Mouse (Mus musculus): ENCODE results near the gene Gm10128. TPM values are rescaled to one million over a fixed set of nuclear protein-coding genes. Genes with fewer than 3 reads are reported as not detected.
"Not testable (repeated sequence)": the region's sequence is repeated elsewhere in the genome, so short reads cannot be mapped to it uniquely, and the experiment has no call there.

Gene Gm10128
- total RNA-seq (2017), result not detected in 2 replicates

DNA sequence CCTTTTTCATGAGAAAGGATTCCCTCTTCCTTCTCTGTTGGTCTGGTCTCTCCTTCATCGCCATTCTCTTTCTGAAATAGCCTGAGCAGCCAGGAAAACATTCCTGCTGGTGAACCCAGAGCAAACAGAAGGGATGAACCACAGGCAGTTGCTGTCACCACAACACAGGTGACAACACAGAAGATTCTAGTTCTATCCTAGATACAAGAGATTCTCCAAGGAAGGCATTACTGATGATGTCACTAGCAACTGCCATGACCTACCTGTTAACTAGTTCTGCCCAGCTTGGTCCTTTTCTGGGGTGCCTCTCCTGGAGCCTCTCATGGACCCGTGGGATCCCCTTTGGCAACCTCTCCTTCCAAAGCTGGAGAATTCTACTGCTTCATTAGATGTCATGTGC, at the start of gene Gm10128:
Gm10128 (minus strand) TSS at position 101 of the 400 bp plus-strand sequence.
- ATAC-seq (replicated peaks; ENCODE audit: low read depth, poor library complexity, severe bottlenecking), result not testable (repeated sequence)

DNA sequence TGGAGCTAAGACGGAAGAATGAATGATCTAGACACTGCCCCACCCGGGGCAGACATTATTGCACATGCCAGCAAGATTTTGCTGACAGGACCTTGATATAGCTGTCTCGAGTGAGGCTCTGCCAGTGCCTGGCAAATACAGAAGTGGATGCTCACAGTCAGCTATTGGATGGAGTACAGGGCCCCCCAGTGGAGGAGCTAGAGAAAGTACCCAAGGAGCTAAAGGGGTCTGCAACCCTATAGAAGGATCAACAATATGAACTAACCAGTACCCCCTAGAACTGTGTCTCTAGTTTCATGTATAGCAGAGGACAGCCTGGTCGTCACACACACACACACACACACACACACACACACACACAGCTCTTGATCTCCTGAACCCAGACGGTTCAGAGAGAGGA, 37.4 kb upstream of the Gm10128 start:
- not testable (repeated sequence) for ATAC-seq (replicated peaks; ENCODE audit: low read depth, poor library complexity, severe bottlenecking)

DNA sequence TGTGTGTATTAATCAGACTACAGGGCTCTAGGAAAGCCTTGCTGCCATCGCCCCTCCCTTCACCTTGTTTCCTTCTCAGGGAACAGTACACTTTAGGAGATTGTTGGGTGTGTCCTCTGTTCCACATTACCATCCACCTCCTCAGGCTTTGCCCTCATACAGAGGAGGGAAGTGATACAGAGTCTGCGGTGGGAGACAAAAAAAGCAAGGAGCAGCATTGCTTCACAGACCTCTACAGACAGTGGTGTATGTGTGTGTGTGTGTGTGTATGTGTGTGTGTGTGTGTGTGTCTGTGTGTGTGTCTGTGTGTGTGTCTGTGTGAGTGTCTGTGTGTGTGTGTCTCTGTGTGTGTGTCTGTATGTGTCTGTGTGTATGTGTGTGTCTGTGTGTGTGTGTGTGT, 18.7 kb upstream of the Gm10128 start:
- ATAC-seq (replicated peaks; ENCODE audit: low read depth, poor library complexity, severe bottlenecking), result not testable (repeated sequence)

DNA sequence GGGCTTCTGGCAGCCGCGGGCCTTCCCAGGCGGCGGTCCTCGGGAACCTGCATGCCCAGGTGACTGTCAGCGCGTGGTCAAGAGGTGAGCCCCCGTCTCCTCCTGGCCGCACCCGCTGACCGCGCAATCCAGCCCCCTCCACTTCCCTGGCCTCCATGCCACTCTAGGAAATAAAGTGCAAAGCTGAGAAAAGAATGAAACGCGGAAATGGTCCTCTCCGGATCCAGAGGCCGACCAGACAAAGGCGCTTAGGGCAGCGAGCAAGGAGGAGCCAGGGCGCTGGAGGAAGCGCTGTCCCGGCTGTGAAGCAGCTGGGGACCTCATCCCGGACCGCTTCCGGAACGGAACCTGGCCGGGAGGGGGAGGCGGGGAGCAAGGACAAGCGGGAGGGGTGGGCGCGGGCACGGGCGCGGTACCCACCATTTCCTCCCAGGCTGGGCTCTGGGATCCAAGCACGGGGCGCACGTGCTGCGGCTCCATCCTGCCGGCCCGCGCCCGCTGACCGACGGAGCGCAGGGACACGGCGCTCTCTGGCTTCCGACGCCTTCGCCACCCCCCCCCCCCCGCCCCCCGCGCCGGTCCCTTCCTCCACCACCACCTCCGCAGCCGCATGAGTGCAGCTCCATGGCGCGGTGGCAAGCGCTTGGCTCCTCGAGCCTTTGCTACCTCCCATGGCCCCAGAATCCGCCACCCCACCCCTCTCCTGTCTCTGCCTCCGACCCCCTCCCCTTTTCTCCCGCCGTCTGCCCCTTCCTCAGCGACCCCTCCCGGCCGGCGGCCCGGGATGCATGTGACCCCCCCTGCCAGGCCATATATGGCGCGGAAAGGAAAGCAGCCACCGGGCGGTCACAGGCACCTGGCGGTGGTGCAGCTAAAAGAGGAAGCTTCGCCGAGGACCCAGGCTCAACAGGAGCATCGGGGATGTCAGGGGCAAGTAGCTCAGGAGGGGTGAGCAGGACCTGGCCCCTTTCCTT, 14.6 kb upstream of the Gm10128 start:
- ATAC-seq (replicated peaks; ENCODE audit: low read depth, poor library complexity, severe bottlenecking), result not testable (repeated sequence)

DNA sequence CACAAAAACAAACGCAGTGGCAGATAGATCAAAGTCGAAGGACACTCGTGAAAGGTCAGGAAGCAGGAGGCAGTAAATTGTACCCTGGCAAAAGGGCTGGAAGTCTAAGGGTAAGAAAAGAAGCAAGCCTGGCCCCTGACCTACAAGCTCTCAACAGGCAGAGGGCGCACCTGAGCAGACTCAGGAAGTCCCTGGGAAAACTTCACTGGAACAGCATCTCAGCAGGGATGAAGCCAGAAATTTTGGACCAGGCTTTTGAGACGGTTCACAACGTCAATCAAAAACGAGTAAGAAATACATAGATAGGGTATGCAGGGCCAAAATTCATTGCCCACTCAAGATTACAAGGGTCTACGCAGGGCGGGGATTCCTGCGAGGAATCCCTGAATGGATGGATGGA, 13.7 kb upstream of the Gm10128 start:
- ATAC-seq (replicated peaks; ENCODE audit: low read depth, poor library complexity, severe bottlenecking), result not testable (repeated sequence)

DNA sequence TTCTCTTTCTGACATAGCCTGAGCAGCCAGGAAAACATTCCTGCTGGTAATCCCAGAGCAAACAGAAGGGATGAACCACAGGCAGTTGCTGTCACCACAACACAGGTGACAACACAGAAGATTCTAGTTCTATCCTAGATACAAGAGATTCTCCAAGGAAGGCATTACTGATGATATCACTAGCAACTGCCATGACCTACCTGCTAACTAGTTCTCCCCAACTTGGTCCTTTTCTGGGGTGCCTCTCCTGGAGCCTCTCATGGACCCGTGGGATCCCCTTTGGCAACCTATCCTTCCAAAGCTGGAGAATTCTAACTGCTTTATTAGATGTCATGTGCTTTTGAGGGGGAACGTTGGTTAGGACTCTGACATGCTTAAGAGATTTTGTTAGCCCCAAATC, 48.3 kb downstream of the Gm10128 start, which contains the start of gene Gm10338:
Gm10338 (minus strand) TSS at position 101 of the 400 bp plus-strand sequence.
- ATAC-seq (replicated peaks; ENCODE audit: low read depth, poor library complexity, severe bottlenecking), result not testable (repeated sequence)

Other genes starting within 250 kb of the Gm10128 start
- gene Gm3755, start 193.1 kb downstream of the Gm10128 start, total RNA-seq (2017), result not detected in 2 replicates
- gene Gm3752, start 160.2 kb downstream of the Gm10128 start, total RNA-seq (2017), result not detected in 2 replicates
- not detected in 2 replicates for gene Gm3558, start 75.4 kb downstream of the Gm10128 start, total RNA-seq (2017)
- not detected in 2 replicates for gene Gm10338, start 48.4 kb downstream of the Gm10128 start, total RNA-seq (2017)
- gene Gm26661, start 147.6 kb upstream of the Gm10128 start, total RNA-seq (2017), result not detected in 2 replicates
- 14.3 and 16.9 TPM in 2 replicates for gene Flnb, start 174.0 kb upstream of the Gm10128 start, total RNA-seq (2017)

Data from common myeloid progenitor, adult 5-6 weeks (primary cell).